Comparison of ENCODE assay signal across 9 mouse cellular contexts in the genomic region with DNA sequence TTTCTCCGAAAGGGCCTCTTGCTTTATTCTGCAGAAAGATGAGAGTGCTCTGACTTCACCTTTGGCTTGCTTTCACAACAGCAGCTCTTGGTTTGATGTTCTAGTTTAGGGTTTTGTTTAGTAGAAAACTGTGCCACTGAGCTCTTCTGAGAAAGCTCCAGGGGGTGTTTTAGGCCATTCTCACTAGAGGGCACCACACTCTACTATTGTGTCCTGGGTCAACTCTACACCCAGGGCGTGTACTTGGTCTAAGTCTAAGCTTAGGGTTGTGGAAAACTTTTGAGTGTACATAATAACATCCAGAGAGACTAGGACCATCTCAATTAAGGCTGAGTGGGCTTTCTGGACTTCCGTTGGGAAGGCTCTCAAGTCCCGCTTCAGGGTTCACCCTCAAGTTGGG.
DNase-seq lines count a peak whose midpoint lies in the region; ATAC-seq and TF ChIP-seq lines count a peak whose summit lies in the region.
"Had no signal": no experiment of that assay in that cellular context is flagged by ENCODE, and none has a peak within 500 bp of the region (broad histone marks: within the 10 kb centered on the region; RNA-seq: fewer than 3 reads in every experiment).

No protein-coding gene starts in this region.

- peak; percentile 27 for DNase-seq in embryo, embryonic 11 days
- DNase-seq in embryo, embryonic 9.5 days (ENCODE audit: extremely low spot score), result no peak
- DNase-seq in urinary bladder, postnatal 14 days (ENCODE audit: low spot score), result peak; percentile 22
- DNase-seq in urinary bladder, adult 18-20 months (ENCODE audit: low spot score in 2 of 2), result no peak
- peak; percentile 58 for DNase-seq in kidney, postnatal 0 days (ENCODE audit: low spot score)
- DNase-seq in thymus, postnatal 4 days, result peak; percentile 16
- DNase-seq in ovary, adult 18-20 months (ENCODE audit: low spot score), result no peak

- no peaks in the 10 kb centered on the region for H3K27me3 ChIP-seq in kidney, postnatal 0 days (ENCODE audit: insufficient read depth, low read length)
- H3K27me3 ChIP-seq in midbrain, embryonic 15.5 days (replicated peaks), result no peaks in the 10 kb centered on the region

- H3K4me2 ChIP-seq in kidney, postnatal 0 days (ENCODE audit: low read length), result no peak overlapping the region
- H3K4me2 ChIP-seq in midbrain, embryonic 15.5 days, result no peak overlapping the region

- H3K4me3 ChIP-seq in kidney, postnatal 0 days (replicated peaks; ENCODE audit: low read depth, low read length), result no peak overlapping the region
- H3K4me3 ChIP-seq in midbrain, embryonic 15.5 days, result no peak overlapping the region
- H3K4me3 ChIP-seq: myocyte had no signal

- peak; percentile 67 for TF ChIP-seq CTCF in kidney, postnatal 0 days (IDR thresholded peaks at IDR 0.05; ENCODE audit: low read depth)

- no peak overlapping the region for H3K27ac ChIP-seq in kidney, postnatal 0 days
- H3K27ac ChIP-seq in midbrain, embryonic 15.5 days, result no peak overlapping the region

- H3K36me3 ChIP-seq in kidney, postnatal 0 days (ENCODE audit: insufficient read depth, low read length), result no peaks in the 10 kb centered on the region
- H3K36me3 ChIP-seq in midbrain, embryonic 15.5 days (replicated peaks), result no peaks in the 10 kb centered on the region

- H3K9me3 ChIP-seq in kidney, postnatal 0 days (replicated peaks; ENCODE audit: low read length), result no peaks in the 10 kb centered on the region
- no peaks in the 10 kb centered on the region for H3K9me3 ChIP-seq in midbrain, embryonic 15.5 days

- no peak for ATAC-seq in kidney, postnatal 0 days (replicated peaks; ENCODE audit: low FRiP score, low read depth)
- ATAC-seq in midbrain, embryonic 15.5 days (replicated peaks), result no peak

- no peaks in the 10 kb centered on the region for H3K4me1 ChIP-seq in kidney, postnatal 0 days (replicated peaks; ENCODE audit: insufficient read depth, low read length)
- H3K4me1 ChIP-seq in midbrain, embryonic 15.5 days, result no peaks in the 10 kb centered on the region

- 80% methylated on average over 4 of the region's 4 CpGs for WGBS in kidney, postnatal 0 days
- WGBS in midbrain, embryonic 15.5 days, result 82% methylated on average over 4 of the region's 4 CpGs

- no peak overlapping the region for H3K9ac ChIP-seq in kidney, postnatal 0 days (ENCODE audit: low read depth, low read length)
- no peak overlapping the region for H3K9ac ChIP-seq in midbrain, embryonic 15.5 days

Comparison
In these comparisons a context has a peak if more than half of its experiments do, and no peak if none do; other contexts are left out.
1. DNase-seq: peak in embryo, embryonic 11 days (single experiment), urinary bladder, postnatal 14 days (single experiment), kidney, postnatal 0 days (single experiment) and thymus, postnatal 4 days (single experiment); none in embryo, embryonic 9.5 days (single experiment), urinary bladder, adult 18-20 months (0 of 2) and ovary, adult 18-20 months (single experiment).